Mouse (Mus musculus) ES-CJ7 (cell line): ENCODE measurements around the gene Cpm.
"Not testable (repeated sequence)": the region's sequence is repeated elsewhere in the genome, so short reads cannot be mapped to it uniquely, and the experiment has no call there.

ENCODE experiments used
- DNase-seq: peaks from one replicate; pipeline ENCODE4 v3.0.0; 2011; ENCODE audit warnings: low read depth, low spot score

The Cpm gene

DNA sequence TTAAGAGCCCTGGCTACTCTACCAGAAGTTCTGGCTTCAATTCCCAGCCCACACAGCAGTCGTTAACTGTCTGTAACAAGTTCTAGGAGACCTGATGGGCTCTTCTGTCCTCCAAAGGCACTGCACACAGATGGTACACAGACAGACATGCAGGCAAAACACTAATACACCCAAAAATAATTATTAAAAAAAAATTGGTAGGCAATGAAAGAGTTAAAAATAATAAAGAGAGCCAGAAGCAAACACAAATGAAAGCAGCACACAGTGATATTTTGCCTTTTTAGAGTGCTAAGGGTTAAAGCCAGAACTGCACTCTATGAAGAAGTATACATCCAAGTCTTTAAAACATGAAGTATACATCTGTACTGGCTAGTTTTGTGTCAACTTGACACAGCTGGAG, 71.2 kb downstream of the Cpm start:
- no peak for DNase-seq

- DNase-seq = no peak
Measured at GRCm38 (mm10) chr10:117701034-117701829, 71.9 kb downstream of the Cpm start.

DNA sequence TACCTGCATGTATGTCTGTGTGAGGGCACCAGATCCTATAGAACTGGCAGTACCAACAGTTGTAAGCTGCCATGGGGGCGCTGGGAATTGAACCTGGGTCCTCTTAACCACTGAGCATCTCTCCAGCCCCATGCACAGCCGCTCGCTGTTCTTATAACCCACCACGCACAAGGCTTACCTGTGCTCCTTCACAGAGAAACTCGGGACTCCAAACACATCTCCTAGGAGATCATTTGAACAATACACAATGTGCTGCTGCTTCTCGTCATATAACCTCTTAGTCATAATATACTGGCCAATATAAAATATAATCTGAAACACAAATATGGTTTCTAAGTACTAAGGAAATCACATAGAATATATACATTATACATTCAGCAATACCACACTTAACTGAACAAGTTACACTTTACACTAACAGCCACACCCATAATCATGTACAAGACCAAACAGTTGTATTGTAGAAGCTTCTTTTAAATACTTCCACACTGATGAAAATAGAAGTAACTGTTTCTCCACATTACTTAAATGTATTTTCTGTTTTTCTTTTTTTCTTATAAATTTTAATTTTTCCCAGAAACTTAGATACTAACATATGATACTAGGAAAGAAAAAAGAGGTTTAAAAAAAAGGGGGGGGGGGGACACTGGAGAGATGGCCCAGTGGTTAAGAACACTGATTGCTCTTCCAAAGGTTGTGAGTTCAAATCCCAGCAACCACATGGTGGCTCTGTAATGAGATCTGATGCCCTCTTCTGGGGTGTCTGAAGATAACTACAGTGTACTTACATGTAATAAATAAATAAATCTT, 72.9 kb downstream of the Cpm start:
- no peak for DNase-seq

DNA sequence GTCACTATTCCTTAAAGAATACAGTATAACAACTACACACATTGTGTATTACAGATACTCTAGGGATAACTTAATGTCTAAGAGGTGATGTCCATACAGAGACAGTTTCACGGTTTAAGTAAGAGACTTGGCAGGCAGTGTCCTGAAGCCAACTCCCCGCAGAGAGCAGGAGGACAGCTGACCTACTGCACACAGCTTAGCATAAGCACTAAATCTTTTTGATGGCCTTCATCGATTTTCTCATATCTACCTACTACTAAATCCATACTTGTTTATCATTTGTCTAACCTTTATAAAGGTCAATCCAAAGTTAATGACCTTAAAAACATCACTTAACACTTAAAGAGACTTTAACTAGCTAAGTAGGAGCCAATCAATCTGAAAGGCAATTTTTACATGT, 74.2 kb downstream of the Cpm start:
- DNase-seq = no peak

DNA sequence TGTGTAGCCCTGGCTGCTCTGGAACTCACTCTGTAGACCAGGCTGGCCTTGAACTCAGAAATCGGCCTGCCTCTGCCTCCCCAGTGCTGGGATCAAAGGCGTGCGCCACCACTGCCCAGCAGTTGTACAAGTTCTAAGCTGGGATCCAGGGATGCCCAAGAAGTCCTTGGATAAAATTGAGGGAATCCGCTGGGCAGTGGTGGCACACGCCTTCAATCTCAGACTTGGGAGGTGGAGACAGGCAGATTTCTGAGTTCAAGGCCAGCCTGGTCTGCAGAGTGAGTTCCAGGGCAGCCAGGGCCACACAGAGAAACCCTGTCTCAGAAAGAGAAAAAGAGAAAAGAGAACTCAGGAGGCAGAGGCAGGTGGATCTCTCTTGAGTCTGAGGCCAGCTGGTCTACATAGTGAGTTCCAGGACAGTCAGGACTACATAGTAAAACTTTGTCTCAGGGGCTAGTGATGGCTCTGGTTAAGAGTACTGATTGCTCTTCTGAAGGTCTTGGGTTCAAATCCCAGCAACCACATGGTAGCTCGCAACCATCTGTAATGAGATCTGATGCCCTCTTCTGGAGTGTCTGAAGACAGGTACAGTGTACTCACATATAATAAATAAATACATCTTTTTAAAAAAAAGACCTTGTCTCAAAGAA, 75.1 kb downstream of the Cpm start:
- DNase-seq = not testable (repeated sequence)

DNA sequence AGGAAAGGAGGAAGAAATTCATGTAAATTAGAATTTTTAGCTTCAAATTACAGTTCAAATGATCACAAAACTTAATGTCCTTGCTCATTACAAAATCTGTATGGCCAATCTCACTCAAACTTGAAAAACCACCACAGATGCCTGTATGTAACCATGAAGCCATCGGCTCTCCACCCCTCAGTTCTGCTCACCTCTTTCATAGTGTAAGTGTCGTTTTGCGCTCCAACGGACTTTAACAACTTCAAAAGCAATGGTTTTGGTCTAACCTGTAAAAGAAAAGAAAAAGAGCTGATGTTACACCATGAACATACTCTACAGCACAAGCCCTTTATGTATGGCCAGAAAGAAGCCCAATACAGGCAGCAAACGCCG, 75.7 kb downstream of the Cpm start:
- no peak for DNase-seq

DNA sequence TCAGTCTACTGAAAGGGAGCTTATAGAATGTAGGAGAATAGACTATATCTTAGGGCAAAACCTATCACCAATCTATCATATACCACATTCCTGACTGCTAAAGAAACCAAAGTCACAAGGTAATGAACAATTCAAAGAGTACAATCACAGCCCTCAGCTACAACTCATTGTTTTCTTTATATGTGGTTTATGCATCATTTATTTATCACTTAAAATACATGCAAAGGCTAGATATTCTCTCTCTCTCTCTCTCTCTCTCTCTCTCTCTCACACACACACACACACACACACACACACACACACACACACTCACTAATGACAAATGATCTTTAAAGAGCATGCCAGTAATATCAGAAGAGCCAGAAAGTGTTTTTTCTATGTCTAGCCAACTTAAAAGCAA, 76.5 kb downstream of the Cpm start:
- no peak for DNase-seq

DNA sequence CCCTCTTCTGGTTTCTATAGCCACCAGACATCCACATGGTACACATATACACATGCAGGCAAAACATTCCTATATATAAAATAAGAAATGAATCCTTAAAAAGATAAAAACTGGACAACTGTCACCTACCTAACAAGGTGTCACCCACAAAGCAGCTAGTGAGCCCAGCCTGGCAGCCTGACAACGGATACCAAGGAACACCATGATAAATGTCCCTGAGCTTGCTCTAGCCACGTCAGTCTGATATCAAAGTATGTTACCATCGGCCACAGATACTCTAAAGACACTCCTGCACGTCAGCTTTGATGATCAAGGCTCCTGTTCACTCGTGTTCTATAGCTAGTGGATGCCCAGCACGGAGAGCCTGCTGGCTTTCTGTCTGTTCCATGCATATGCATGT, 77.1 kb downstream of the Cpm start:
- DNase-seq = no peak

DNA sequence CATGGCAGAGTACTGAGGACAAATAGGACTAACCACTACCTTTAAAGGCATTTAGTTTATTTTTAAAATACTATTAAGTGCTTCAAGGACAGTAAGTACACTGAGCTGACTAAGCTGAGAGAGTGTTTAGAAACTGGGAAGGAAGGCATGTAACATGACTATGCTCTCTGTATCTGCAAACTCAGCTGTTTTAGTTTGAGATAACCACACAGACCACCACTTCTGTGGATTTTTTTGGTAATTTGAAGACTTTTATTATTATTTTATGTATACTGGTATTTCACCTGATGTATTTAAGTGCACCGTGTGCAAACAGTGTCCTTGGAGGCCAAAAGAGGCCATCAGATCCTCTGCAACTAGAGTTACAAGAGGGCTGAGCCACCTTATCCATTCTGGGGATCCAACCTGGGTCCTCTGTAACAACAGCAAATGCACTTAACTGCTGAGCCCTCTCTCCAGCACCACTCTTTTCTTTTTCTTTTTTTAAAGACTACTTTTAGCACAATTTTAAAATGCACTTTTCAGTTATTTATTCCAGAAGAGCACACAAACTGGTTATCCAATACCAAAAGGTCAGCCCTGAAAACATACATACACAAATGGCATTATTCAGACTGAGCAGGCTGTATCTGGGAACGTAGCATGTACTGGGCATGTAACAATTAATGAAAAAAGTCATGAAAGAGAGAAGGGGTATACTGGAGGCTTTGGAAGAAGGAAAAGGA, 78.0 kb downstream of the Cpm start:
- no peak for DNase-seq

DNA sequence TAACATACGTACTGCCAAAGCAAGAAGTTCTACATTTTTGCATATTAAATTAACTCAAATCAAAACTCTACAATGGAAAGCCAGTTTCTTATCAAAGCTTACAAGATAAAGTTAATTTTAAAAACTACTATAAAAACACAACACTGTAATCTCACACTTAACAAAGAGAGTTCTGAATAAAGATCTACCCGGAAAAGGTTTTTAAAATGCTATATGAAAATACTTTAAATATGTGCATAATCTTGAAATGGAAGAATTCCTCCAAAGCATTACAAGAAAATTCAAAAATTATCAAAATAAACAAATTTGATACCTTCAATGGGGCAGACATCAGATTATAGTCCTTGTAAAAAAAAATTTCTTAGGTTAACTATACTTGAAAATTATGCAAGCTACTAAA, 79.1 kb downstream of the Cpm start:
- DNase-seq = no peak

- DNase-seq = no peak
Measured at GRCm38 (mm10) chr10:117708856-117709255, 79.6 kb downstream of the Cpm start.

- DNase-seq = no peak
Measured at GRCm38 (mm10) chr10:117709326-117709830, 80.1 kb downstream of the Cpm start.

GRCm38 (mm10) chr10:117709930-117710603, 80.8 kb downstream of the Cpm start:
- peak; percentile 84 for DNase-seq

GRCm38 (mm10) chr10:117710604-117711141, 81.4 kb downstream of the Cpm start, which contains the start of gene Mdm2:
Gene Mdm2, minus strand, starts transcription at chr10:117710758.
- DNase-seq = peak; percentile 89

DNA sequence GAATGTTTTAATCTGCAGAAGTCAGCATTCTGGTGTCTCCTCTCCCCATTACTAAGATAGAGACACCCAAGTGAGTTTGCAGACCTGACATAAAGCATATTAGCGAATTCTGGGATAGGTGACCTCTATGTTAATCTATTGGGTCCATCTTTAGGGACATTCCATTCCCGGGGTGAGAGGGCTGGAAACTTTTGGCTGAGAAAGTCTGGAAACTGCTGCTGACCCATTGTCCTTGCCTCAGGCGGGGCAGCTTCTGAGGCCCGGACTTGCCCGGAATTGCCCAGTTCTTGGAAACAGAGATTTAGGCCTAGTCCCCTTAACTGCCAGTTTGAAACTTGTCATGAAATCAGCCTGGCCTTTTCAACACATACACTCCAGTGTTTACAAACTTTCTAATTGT, 82.1 kb downstream of the Cpm start:
- no peak for DNase-seq

GRCm38 (mm10) chr10:117712191-117712754, 83.0 kb downstream of the Cpm start:
- peak; percentile 48 for DNase-seq

- DNase-seq = no peak
Measured at GRCm38 (mm10) chr10:117712871-117713270, 83.6 kb downstream of the Cpm start.

DNA sequence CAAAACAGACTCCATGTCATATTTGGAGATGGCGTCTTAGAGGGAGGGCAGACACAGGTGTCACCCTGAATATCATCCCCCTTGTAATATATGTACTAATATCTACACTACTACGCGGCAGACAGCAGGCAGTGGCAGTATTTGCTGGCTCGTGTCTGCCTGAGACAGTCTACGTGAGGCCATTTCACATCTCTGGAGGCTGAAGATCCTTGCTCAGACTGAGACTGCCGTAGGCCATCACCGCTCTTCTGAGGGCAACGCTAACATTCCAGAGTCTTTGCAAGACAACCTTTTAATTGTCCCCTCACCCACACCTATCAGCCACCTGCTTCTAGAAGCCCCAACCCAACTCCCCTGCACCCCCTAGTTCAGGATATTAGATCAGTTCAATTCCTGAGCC, 84.2 kb downstream of the Cpm start:
- no peak for DNase-seq

GRCm38 (mm10) chr10:117714048-117714545, 84.8 kb downstream of the Cpm start:
- DNase-seq = no peak

- DNase-seq = no peak
Measured at GRCm38 (mm10) chr10:117714928-117715500, 85.7 kb downstream of the Cpm start.
